Mouse (Mus musculus): Measurements from ENCODE around the gene Rap1b. TPM values are rescaled to one million over a fixed set of nuclear protein-coding genes. Genes with fewer than 3 reads are reported as not detected.
"Not testable (repeated sequence)": the region's sequence is repeated elsewhere in the genome, so short reads cannot be mapped to it uniquely, and the experiment has no call there.

Rap1b gene
- polyA plus RNA-seq (2016; fragmentation: Nextera tagmentation; extraction: Ambion mirVana) = 153 and 160 TPM in 2 replicates

DNA sequence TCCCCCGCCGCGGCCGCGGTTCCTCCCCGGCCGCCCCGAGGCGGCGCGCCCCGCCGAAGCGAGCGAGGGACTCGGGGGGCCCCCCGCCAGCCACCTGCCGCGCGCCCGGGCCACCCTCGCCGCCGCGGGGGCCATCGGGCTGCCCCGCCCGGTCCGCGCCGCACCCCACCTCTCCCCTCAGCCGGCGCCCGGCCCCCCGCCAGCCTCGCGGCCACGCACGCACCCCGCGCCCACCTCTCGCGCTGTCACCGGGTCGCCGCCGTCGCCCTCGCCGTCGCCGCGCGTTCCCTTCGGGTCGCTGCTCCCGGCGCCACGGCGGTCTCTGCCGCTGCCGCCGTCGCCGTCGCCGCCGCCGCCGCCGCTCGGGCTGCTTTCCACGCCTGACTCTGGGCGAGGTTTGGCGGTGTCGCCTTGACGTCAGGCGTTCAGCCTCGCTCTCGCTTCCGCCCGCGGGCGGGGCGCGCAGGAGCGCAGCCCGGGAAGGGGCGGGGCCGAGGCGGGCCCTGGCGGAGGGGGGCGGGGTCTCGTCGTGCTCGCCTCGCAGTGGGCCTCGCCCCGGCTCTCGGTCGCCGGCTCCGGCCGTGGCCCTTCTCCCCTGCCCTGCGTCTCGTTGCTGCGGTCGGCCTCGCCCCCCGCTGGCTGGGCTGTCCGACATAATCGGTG lies at the start of gene Rap1b:
Gene Rap1b, minus strand, starts transcription at position 439 of the 663 bp plus-strand sequence.
- WGBS = under 1% methylated on average over 73 of the region's 112 CpGs
- Histone ChIP-seq H3K9ac (peak within 1 kb of the TSS; percentile 98), H3K4me2 (replicated peaks) (peak within 1 kb of the TSS; percentile 48), H3K27me3 (no peaks in the 10 kb centered on the region), H3K9me3 (no peaks in the 10 kb centered on the region), H3K4me1 (peaks cover 20% of the 10 kb centered on the region), H3K27ac (peak within 1 kb of the TSS; percentile 96), H3K36me3 (no peaks in the 10 kb centered on the region), H3K4me3 (peak within 1 kb of the TSS; percentile 85)
- peak; percentile 94 for ATAC-seq (ENCODE audit: insufficient number of reproducible peaks, insufficient read depth, low FRiP score, low TSS enrichment)

DNA sequence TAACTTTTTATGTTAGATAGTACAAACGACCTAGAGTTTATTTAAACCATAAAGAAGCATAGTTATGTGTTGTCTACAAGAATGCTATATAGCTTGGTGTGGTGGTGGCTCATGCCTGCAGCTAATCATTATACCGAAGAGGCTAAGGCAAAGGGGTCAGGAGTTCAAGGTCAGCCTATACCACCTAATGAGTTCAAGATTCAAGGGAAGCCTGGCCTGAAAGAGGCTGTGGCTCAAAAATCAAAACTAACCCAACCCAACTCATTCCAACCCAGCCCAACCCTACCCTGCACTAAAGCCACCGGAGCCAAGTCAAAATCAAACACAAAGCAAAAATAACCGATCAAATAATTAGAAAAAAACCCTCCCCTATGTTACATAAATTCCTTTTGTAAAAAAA lies 49.4 kb upstream of the Rap1b start:
- 56% methylated on average over 4 of the region's 4 CpGs for WGBS
- H3K27me3 ChIP-seq = no peaks in the 10 kb centered on the region

GRCm38 (mm10) chr10:117894114-117895035 lies 48.5 kb upstream of the Rap1b start:
- Histone ChIP-seq H3K4me2 (replicated peaks) (no peak overlapping the region), H3K36me3 (no peaks in the 10 kb centered on the region), H3K4me1 (peaks cover 7% of the 10 kb centered on the region; the same call in 1 of the 2 replicates), H3K9me3 (no peaks in the 10 kb centered on the region), H3K9ac (no peak overlapping the region), H3K27ac (no peak overlapping the region), H3K27me3 (no peaks in the 10 kb centered on the region), H3K4me3 (no peak overlapping the region)
- WGBS = 87% methylated on average over 17 of the region's 17 CpGs
- no peak for ATAC-seq (ENCODE audit: insufficient number of reproducible peaks, insufficient read depth, low FRiP score, low TSS enrichment)

More for the DNA sequence above, 49.4 kb upstream of the Rap1b start:
- Histone ChIP-seq H3K9me3 (no peaks in the 10 kb centered on the region), H3K36me3 (no peaks in the 10 kb centered on the region), H3K9ac (no peak overlapping the region), H3K27ac (no peak overlapping the region), H3K4me2 (replicated peaks) (no peak overlapping the region), H3K4me1 (peaks cover 7% of the 10 kb centered on the region; the same call in 1 of the 2 replicates), H3K4me3 (no peak overlapping the region)
- no peak for ATAC-seq (ENCODE audit: insufficient number of reproducible peaks, insufficient read depth, low FRiP score, low TSS enrichment)

DNA sequence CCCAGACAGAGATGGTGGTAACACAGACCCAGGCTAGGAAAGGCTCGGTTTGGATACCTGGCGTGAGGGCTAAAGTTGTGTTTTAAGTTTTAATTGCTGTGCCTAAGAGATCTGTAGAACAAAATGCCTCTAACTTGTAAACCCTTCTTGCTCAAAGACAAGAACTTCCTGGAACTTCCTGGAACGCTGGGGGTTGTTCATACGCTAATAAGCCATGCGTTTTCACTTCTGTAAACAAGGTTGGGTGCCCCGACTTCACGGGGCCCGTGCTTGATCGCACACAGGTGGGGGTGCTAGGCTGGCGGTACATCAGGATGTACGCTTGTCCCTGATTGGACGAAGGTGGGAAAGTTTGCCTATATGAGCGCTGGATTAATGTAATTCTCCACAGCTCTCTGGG lies 47.3 kb upstream of the Rap1b start:
- H3K4me2 ChIP-seq (replicated peaks); H3K9ac ChIP-seq; ATAC-seq (ENCODE audit: insufficient number of reproducible peaks, insufficient read depth, low FRiP score, low TSS enrichment); H3K27me3 ChIP-seq; H3K4me1 ChIP-seq; H3K36me3 ChIP-seq; H3K9me3 ChIP-seq; H3K4me3 ChIP-seq; H3K27ac ChIP-seq: not testable (repeated sequence)
- whole genome bisulfite sequencing = 50% methylated on average over 13 of the region's 13 CpGs

- Histone ChIP-seq H3K27ac (no peak overlapping the region), H3K9ac (no peak overlapping the region), H3K27me3 (no peaks in the 10 kb centered on the region), H3K9me3 (no peaks in the 10 kb centered on the region), H3K4me2 (replicated peaks) (no peak overlapping the region), H3K4me3 (no peak overlapping the region), H3K36me3 (no peaks in the 10 kb centered on the region), H3K4me1 (no peaks in the 10 kb centered on the region)
- no peak for ATAC-seq (ENCODE audit: insufficient number of reproducible peaks, insufficient read depth, low FRiP score, low TSS enrichment)
- WGBS = 81% methylated on average over 10 of the region's 10 CpGs
Observed at GRCm38 (mm10) chr10:117891327-117891726, 45.5 kb upstream of the Rap1b start.

GRCm38 (mm10) chr10:117888822-117889221 lies 43.0 kb upstream of the Rap1b start:
- Histone ChIP-seq H3K36me3 (no peaks in the 10 kb centered on the region), H3K9me3 (no peaks in the 10 kb centered on the region), H3K4me1 (no peaks in the 10 kb centered on the region), H3K9ac (no peak overlapping the region), H3K4me2 (replicated peaks) (no peak overlapping the region), H3K27me3 (no peaks in the 10 kb centered on the region), H3K27ac (no peak overlapping the region), H3K4me3 (no peak overlapping the region)
- no peak for ATAC-seq (ENCODE audit: insufficient number of reproducible peaks, insufficient read depth, low FRiP score, low TSS enrichment)
- WGBS = 89% methylated on average over 15 of the region's 15 CpGs

DNA sequence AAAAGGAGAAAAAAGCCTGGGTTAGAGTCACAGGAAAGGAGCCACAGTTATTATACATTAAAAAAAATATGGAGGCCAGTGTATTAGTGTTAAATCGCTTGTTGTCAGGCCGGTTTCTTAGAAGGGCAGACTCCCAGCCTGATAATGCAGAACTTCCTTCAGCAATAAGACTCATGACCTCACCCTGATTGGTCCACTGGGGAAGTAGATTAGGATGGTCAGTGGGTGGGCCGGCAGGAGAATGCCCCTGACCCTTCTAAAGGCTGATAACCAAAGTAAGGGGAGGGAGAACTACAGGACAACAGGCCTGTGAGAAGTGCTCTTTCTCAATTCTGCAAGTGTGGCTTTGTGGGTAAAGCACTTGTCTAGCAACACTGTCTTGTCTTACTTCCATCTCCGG lies 39.5 kb upstream of the Rap1b start:
- Histone ChIP-seq H3K4me1 (no peaks in the 10 kb centered on the region), H3K36me3 (no peaks in the 10 kb centered on the region), H3K4me2 (replicated peaks) (no peak overlapping the region), H3K9me3 (no peaks in the 10 kb centered on the region), H3K27ac (no peak overlapping the region), H3K27me3 (no peaks in the 10 kb centered on the region), H3K4me3 (no peak overlapping the region), H3K9ac (no peak overlapping the region)
- ATAC-seq (ENCODE audit: insufficient number of reproducible peaks, insufficient read depth, low FRiP score, low TSS enrichment) = no peak
- WGBS = 67% methylated on average over 4 of the region's 4 CpGs

- Histone ChIP-seq H3K27me3 (no peaks in the 10 kb centered on the region), H3K4me2 (replicated peaks) (no peak overlapping the region), H3K9ac (no peak overlapping the region), H3K27ac (no peak overlapping the region), H3K4me3 (no peak overlapping the region), H3K9me3 (no peaks in the 10 kb centered on the region), H3K36me3 (no peaks in the 10 kb centered on the region), H3K4me1 (no peaks in the 10 kb centered on the region)
- WGBS = 92% methylated on average over 5 of the region's 5 CpGs
- ATAC-seq (ENCODE audit: insufficient number of reproducible peaks, insufficient read depth, low FRiP score, low TSS enrichment) = no peak
Observed at GRCm38 (mm10) chr10:117884760-117885159, 38.9 kb upstream of the Rap1b start.

DNA sequence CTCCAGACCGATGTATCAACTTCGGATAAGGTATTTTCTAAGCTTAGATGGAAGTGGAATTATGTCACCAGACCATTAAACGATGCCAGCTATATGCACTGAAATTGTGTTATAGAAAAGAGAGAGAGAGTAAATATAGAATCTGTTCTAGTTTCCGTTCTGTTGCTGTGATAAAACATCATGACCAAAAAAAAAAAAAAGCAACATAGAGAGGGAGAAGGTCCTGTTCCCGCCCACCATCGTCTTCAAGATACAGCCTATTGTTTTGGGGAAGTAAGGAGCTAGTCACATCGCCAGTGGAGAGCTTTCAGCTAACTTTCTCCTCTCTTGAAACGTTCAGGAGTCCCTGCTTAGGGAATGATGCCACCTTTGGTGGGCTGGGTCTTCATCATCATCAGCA lies 37.6 kb upstream of the Rap1b start:
- Histone ChIP-seq H3K4me3 (no peak overlapping the region), H3K9me3 (no peaks in the 10 kb centered on the region), H3K27me3 (no peaks in the 10 kb centered on the region), H3K9ac (no peak overlapping the region), H3K4me1 (no peaks in the 10 kb centered on the region), H3K4me2 (replicated peaks) (no peak overlapping the region), H3K27ac (no peak overlapping the region), H3K36me3 (no peaks in the 10 kb centered on the region)
- WGBS = 87% methylated on average over 8 of the region's 8 CpGs
- no peak for ATAC-seq (ENCODE audit: insufficient number of reproducible peaks, insufficient read depth, low FRiP score, low TSS enrichment)

DNA sequence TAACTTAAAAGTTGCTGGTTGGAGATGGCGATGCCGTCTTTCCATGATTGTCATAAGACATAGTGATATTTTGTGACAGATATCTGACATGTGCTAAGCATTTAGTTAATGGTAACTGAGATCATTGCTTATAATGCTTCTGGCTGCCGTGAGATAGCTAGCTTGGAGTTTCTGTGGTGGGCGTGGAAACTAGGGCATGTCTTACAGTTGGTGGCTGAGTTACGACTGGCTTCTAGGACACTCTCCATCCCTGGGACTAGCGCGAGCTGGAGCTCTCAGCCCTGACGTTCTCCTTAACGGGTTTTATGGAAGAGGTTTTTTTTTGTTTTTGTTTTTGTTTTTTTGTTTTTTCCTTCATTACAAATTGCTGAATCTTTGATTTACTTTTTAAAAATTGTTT lies 32.8 kb upstream of the Rap1b start:
- WGBS = 91% methylated on average over 9 of the region's 9 CpGs
- no peak for ATAC-seq (ENCODE audit: insufficient number of reproducible peaks, insufficient read depth, low FRiP score, low TSS enrichment)
- no peak overlapping the region for H3K4me2 ChIP-seq (replicated peaks)
- H3K9me3 ChIP-seq = no peaks in the 10 kb centered on the region
- H3K27ac ChIP-seq = no peak overlapping the region
- H3K4me3 ChIP-seq = no peak overlapping the region
- H3K4me1 ChIP-seq = no peaks in the 10 kb centered on the region
- no peaks in the 10 kb centered on the region for H3K36me3 ChIP-seq
- H3K27me3 ChIP-seq = no peaks in the 10 kb centered on the region
- H3K9ac ChIP-seq = no peak overlapping the region

DNA sequence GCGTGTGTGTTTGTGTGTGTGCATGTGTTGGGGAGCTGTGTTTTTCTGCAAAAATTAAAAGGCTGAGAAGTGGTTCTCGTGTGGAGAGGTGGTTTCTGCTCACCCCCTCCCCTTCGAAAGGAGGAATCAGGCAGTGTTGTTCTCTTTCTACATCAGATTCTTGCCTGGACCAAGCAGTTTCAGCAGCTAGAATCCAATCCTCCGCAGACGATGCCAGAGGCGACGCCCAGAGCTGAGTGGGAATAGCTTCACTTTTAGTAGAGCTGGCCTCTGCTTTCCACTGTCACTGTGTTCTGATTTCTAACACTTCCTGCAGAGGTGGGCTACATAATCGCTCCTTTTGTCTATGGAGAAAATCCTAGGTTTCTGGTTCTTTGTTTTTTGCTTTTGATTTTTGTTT lies 31.0 kb upstream of the Rap1b start:
- Histone ChIP-seq H3K27me3 (no peaks in the 10 kb centered on the region), H3K4me1 (no peaks in the 10 kb centered on the region), H3K4me2 (replicated peaks) (no peak overlapping the region), H3K36me3 (no peaks in the 10 kb centered on the region), H3K27ac (no peak overlapping the region), H3K4me3 (no peak overlapping the region), H3K9ac (no peak overlapping the region), H3K9me3 (no peaks in the 10 kb centered on the region)
- WGBS = 82% methylated on average over 8 of the region's 8 CpGs
- no peak for ATAC-seq (ENCODE audit: insufficient number of reproducible peaks, insufficient read depth, low FRiP score, low TSS enrichment)

- no peak for ATAC-seq (ENCODE audit: insufficient number of reproducible peaks, insufficient read depth, low FRiP score, low TSS enrichment)
- no peak overlapping the region for H3K4me3 ChIP-seq
- H3K4me1 ChIP-seq = no peaks in the 10 kb centered on the region
- H3K9me3 ChIP-seq = no peaks in the 10 kb centered on the region
- no peak overlapping the region for H3K4me2 ChIP-seq (replicated peaks)
- no peak overlapping the region for H3K27ac ChIP-seq
- no peak overlapping the region for H3K9ac ChIP-seq
- no peaks in the 10 kb centered on the region for H3K36me3 ChIP-seq
- no peaks in the 10 kb centered on the region for H3K27me3 ChIP-seq
- 89% methylated on average over 18 of the region's 18 CpGs for WGBS
Observed at GRCm38 (mm10) chr10:117876400-117876799, 30.6 kb upstream of the Rap1b start.

All from embryonic facial prominence, embryonic 12.5 days (tissue).